Mouse (Mus musculus) spleen, adult 2 months (tissue): ENCODE data around the gene Olfr1341. TPM values are rescaled to one million over a fixed set of nuclear protein-coding genes. Genes with fewer than 3 reads are reported as not detected.

Experiments used
- DNase-seq, 2 experiments: peaks; one replicate each; pipeline versions ENCODE4 v3.0.0 to v3.0.0-alpha.2; 2012 to 2021; ENCODE audit warnings: low spot score in 2 of 2, low read depth in 1 of 2
- H3K27ac ChIP-seq: fragments of 200-500 bp; 2 replicates; pipeline ENCODE4 v1.5.1; 2012; ENCODE audit warnings: low read length, inconsistent platforms; ENCODE audit not compliant: insufficient read depth
- H3K27me3 ChIP-seq: fragments of 200-500 bp; 2 replicates; pipeline ENCODE4 v1.6.1; 2012; ENCODE audit warnings: mild to moderate bottlenecking, moderate library complexity, low read length, inconsistent platforms; ENCODE audit not compliant: control insufficient read depth, insufficient read depth
- H3K36me3 ChIP-seq: fragments of 200-500 bp; 2 replicates; pipeline ENCODE4 v1.6.1; 2012; ENCODE audit warnings: mild to moderate bottlenecking, low read length, inconsistent platforms; ENCODE audit not compliant: control insufficient read depth, insufficient read depth
- H3K4me1 ChIP-seq: fragments of 200-500 bp; 2 replicates; pipeline ENCODE4 v1.6.1; 2011; ENCODE audit warnings: inconsistent platforms; ENCODE audit not compliant: control insufficient read depth, insufficient read depth, insufficient read length
- H3K4me3 ChIP-seq: fragments of 200-500 bp; 2 replicates; pipeline ENCODE4 v1.5.1; 2011; ENCODE audit warnings: mild to moderate bottlenecking, inconsistent platforms; ENCODE audit not compliant: insufficient read depth, insufficient read length; ENCODE audit errors: extremely low read depth
- CTCF ChIP-seq: fragments of 200-500 bp; IDR thresholded peaks from 2 replicates; pipeline ENCODE4 v1.5.1; 2011; ENCODE audit warnings: mild to moderate bottlenecking, inconsistent platforms; ENCODE audit not compliant: insufficient read depth, insufficient read length, insufficient replicate concordance; ENCODE audit errors: extremely low read depth
- POLR2A ChIP-seq: fragments of 200-500 bp; IDR thresholded peaks from 2 replicates; pipeline ENCODE4 v1.6.1; 2011; ENCODE audit warnings: low read depth, low read length, inconsistent platforms
- WGBS: fragments of 180-500 bp; shearing (Covaris S2); methylation state at CpG from one replicate; pipeline ENCODE4 v1.1.7; 2018; 5-methylcytosine and 5-hydroxymethylcytosine counted together
- polyA plus RNA-seq: library from polyadenylated mRNA; depleted of rRNA; stranded (reverse); fragments of >200 nt; gene quantifications from 2 replicates; pipeline ENCODE4 v1.2.3, GENCODE M21; 2012; rRNA removed

Olfr1341 gene
- polyA plus RNA-seq, 1 experiment = not detected

DNA sequence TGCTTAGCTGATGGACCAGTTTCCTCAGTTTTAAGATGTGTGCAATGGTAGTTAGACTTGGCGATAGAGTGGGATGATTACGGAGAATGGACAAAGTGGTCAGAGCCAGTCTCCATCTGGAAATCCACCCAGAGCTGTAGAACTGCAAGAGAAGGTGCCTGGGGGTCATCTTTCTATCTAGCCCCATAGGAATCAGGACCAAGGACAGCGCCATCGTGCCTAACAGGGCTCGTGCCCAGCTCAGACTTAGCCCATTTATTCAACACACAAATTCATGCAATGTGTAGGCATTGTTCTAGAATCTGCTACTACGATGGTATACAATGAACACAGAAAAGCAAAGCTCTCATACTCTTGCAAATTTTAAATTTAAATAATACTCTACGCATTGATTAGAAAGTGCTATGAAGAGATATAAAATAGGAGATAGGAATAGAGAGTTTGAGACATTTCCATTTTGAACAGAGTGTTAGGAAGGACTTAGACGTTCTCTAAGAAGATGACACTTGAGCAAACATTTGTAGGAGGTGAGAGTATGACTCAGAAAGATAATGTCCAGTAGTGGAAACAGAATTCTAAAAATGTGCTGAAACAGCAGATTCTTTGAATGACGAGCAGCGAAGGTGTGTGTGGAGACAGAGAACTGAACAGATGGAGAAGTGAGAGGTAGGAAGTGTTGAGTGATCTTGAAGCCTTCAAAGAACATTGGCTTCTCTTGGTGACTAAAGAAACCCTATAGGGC is 18.6 kb downstream of the Olfr1341 start:
- Histone ChIP-seq H3K27me3 (no peaks in the 10 kb centered on the region), H3K4me3 (no peak overlapping the region), H3K27ac (no peak overlapping the region), H3K4me1 (no peaks in the 10 kb centered on the region), H3K36me3 (no peaks in the 10 kb centered on the region)
- no peak for TF ChIP-seq CTCF
- TF ChIP-seq POLR2A = no peak
- WGBS = 58% methylated on average over 10 of the region's 10 CpGs
- no peak for DNase-seq

DNA sequence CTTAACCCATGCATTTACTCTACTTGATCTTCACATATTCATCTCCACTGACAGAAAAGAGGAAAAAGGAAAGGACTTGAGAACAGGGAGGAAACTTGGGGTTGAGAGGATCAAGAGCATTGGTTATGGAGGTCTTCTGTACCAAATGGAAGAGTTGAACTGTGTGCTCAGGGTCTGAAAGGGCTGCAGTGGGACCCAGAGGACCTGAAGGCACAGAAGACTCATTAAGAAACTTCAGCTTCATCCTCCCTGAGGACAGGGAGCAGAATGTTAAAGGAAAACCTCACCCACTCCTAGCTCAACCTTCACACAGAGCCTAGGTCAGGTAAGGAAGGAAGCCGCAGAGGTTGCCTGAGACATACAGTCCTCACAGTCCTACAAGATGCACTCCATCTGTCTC is 28.6 kb downstream of the Olfr1341 start, which contains the start of gene Olfr1339:
Gene Olfr1339, plus strand, starts transcription at position 301 of the 400 bp plus-strand sequence.
- no peak for DNase-seq
- no peak within 1 kb of the TSS for H3K27ac ChIP-seq
- WGBS = 85% methylated on average over 1 of the region's 1 CpGs
- no peak within 1 kb of the TSS for H3K4me3 ChIP-seq
- no peaks in the 10 kb centered on the region for H3K4me1 ChIP-seq
- no peaks in the 10 kb centered on the region for H3K27me3 ChIP-seq
- no peaks in the 10 kb centered on the region for H3K36me3 ChIP-seq
- TF ChIP-seq CTCF (no peak), POLR2A (no peak)

GRCm38 (mm10) chr4:118739574-118739973 is 36.3 kb downstream of the Olfr1341 start:
- H3K27me3 ChIP-seq = no peaks in the 10 kb centered on the region
- 58% methylated on average over 3 of the region's 3 CpGs for WGBS
- TF ChIP-seq POLR2A = no peak
- TF ChIP-seq CTCF = no peak
- no peaks in the 10 kb centered on the region for H3K36me3 ChIP-seq
- DNase-seq = no peak
- no peaks in the 10 kb centered on the region for H3K4me1 ChIP-seq
- no peak overlapping the region for H3K4me3 ChIP-seq
- H3K27ac ChIP-seq = no peak overlapping the region

- TF ChIP-seq POLR2A (no peak), CTCF (no peak)
Measured at GRCm38 (mm10) chr4:118740988-118741698, 37.8 kb downstream of the Olfr1341 start.

DNA sequence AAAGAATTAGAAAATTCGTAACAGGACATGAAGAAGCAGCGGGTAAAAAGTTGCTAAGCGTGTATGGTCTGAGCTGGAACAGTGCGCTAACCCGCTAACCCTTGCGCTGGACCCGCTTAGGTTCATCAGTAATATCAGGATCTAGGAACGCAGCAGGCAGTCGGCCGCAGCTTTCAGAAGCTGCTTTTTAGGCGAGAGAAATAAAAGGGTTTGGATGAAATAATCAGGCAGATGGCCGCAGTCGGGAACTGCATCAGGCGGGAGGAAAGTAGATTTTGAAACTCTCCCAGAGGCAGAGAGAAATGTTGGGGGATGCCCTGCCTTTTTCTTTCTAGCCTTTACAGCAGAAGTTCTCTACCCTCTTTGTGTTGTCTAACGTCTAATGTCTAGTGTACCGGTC is 38.6 kb downstream of the Olfr1341 start:
- H3K4me1 ChIP-seq = no peaks in the 10 kb centered on the region
- no peaks in the 10 kb centered on the region for H3K36me3 ChIP-seq
- H3K27ac ChIP-seq = no peak overlapping the region
- TF ChIP-seq POLR2A (no peak), CTCF (no peak)
- no peak for DNase-seq
- no peak overlapping the region for H3K4me3 ChIP-seq
- WGBS = 21% methylated on average over 16 of the region's 16 CpGs
- H3K27me3 ChIP-seq = no peaks in the 10 kb centered on the region

More at GRCm38 (mm10) chr4:118740988-118741698, 37.8 kb downstream of the Olfr1341 start:
- no peak for DNase-seq
- H3K4me3 ChIP-seq = no peak overlapping the region
- no peaks in the 10 kb centered on the region for H3K4me1 ChIP-seq
- no peaks in the 10 kb centered on the region for H3K36me3 ChIP-seq
- 16% methylated on average over 11 of the region's 11 CpGs for WGBS
- no peaks in the 10 kb centered on the region for H3K27me3 ChIP-seq
- no peak overlapping the region for H3K27ac ChIP-seq

GRCm38 (mm10) chr4:118758637-118759036 is 55.3 kb downstream of the Olfr1341 start, which contains the start of gene Olfr1338:
TSS of gene Olfr1338 (minus strand) at chr4:118758737.
- TF ChIP-seq POLR2A (no peak), CTCF (no peak)
- WGBS = 85% methylated on average over 1 of the region's 1 CpGs
- no peak within 1 kb of the TSS for H3K27ac ChIP-seq
- H3K36me3 ChIP-seq = no peaks in the 10 kb centered on the region
- no peak within 1 kb of the TSS for H3K4me3 ChIP-seq
- no peaks in the 10 kb centered on the region for H3K4me1 ChIP-seq
- DNase-seq = no peak
- no peaks in the 10 kb centered on the region for H3K27me3 ChIP-seq

Other genes with a start within 250 kb of the Olfr1341 start
- 10.2 and 10.4 TPM in 2 replicates for gene Mpl, start 246.0 kb upstream of the Olfr1341 start, polyA plus RNA-seq
- 28.3 and 31.8 TPM in 2 replicates for gene Tie1, start 213.5 kb upstream of the Olfr1341 start, polyA plus RNA-seq
- 1.5 and 1.7 TPM in 2 replicates for gene 2610528J11Rik, start 176.5 kb upstream of the Olfr1341 start, polyA plus RNA-seq
- gene Tmem125, start 159.5 kb upstream of the Olfr1341 start, polyA plus RNA-seq = 0.54 and 0.79 TPM in 2 replicates
- not detected in 2 replicates for gene Cfap57, start 82.7 kb upstream of the Olfr1341 start, polyA plus RNA-seq
- 17.5 and 18.5 TPM in 2 replicates for gene Ebna1bp2, start 82.7 kb upstream of the Olfr1341 start, polyA plus RNA-seq
- gene Olfr62, start 44.6 kb upstream of the Olfr1341 start, polyA plus RNA-seq = not detected in 2 replicates
- 0.18 TPM in 1 of 2 replicates, not detected in the other for gene Olfr1342, start 10.8 kb upstream of the Olfr1341 start, polyA plus RNA-seq
- not detected in 2 replicates for gene Olfr1340, start 16.6 kb downstream of the Olfr1341 start, polyA plus RNA-seq
- gene Olfr1339, start 28.7 kb downstream of the Olfr1341 start, polyA plus RNA-seq = not detected in 2 replicates
- not detected in 2 replicates for gene Olfr1338, start 55.2 kb downstream of the Olfr1341 start, polyA plus RNA-seq
- not detected in 2 replicates for gene Olfr1337, start 79.1 kb downstream of the Olfr1341 start, polyA plus RNA-seq
- not detected in 2 replicates for gene Olfr1335, start 106.4 kb downstream of the Olfr1341 start, polyA plus RNA-seq
- gene Olfr1333, start 132.8 kb downstream of the Olfr1341 start, polyA plus RNA-seq = not detected in 2 replicates
- gene Olfr1331, start 161.1 kb downstream of the Olfr1341 start, polyA plus RNA-seq = not detected in 2 replicates
- not detected in 2 replicates for gene Olfr1330, start 185.1 kb downstream of the Olfr1341 start, polyA plus RNA-seq
- gene Olfr1329, start 213.9 kb downstream of the Olfr1341 start, polyA plus RNA-seq = not detected in 2 replicates
- not detected in 2 replicates for gene Olfr1328, start 235.1 kb downstream of the Olfr1341 start, polyA plus RNA-seq